Mouse (Mus musculus): ENCODE data around the gene Ppa1. TPM values are rescaled to one million over a fixed set of nuclear protein-coding genes. Genes with fewer than 3 reads are reported as not detected.
A peak's percentile ranks its signal among the peaks of the same experiment; 100 is the strongest.
"Not testable (repeated sequence)": the region's sequence is repeated elsewhere in the genome, so short reads cannot be mapped to it uniquely, and the experiment has no call there.

Ppa1 gene
- total RNA-seq (2015; ENCODE audit: low replicate concordance) (13.8 and 15.1 TPM in 2 replicates), total RNA-seq (2017; ENCODE audit: low replicate concordance) (7.0 and 17.5 TPM in 2 replicates)

DNA sequence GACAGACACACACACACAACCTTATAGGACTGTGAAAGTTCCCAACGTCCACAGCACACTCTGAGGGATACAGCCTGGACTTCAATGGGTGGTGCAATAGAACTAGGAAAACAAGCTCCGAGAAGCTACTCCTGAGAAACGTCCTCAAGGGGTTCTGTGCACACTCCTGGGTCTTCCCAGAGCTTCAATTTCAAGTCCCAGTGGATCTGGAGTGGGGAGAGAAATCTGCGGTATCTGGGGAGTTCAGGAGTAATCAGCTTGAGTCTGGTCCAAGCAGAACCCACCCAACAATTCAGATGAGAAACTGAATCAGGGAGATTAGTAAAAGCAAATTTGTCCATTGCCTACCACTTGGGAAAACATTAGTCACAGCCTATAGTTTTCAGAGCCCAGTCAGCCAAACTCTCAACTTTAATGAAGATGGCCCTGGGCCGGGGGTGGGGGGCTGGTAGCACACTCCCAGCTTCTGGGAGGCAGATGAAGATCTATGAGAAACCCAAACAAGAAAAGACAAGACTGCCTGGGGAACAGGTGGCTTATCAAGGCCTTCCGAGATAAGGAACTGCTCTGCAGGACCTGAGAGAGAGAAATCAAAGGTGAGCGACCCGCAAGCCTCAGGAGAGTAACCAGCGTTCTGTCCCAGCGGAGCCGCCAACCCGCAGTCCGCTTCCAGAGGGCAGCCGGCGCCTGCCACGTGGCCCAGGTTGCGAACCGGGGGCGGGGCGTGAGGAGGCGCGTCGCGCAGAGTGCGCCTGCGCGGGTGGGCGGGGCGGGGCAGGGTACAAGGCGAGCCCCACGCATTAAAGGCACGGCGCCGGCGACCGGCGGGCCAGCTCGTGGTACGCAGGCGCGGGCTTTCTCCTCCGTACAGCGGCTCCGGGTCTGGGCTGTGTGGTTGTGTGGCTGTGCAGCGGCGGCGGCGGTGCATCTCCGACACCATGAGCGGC is at the start of gene Ppa1:
TSS of gene Ppa1 (plus strand) at position 763 of the 947 bp plus-strand sequence.
- peak; percentile 90 for ATAC-seq (replicated peaks; ENCODE audit: low FRiP score, poor library complexity, severe bottlenecking)

DNA sequence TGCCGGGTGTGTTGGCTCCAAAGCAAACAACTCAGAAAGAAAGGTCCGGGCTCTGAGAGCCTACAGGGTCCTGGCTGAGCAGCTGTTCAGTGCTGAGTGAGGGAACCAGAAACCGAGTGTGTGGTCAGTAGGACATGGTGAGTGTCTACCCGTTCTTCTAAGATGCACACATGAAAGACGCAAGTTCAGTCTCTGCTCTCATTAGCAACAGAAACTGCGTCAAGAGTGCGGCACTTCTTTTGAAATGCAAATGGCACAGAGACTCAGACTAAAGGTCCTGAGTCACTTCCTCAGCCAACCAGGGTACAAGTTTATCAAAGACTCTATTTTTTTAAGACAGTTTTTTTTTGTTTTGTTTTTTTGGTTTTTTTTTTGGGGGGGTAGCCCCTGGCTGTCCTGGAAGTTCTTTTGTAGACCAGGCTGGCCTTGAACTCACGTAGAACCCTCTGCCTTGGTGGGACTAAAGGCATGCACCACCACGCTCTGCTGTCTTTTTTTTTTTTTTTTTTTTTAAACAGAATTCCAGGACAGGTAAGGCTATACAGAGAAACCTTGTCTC is 48.7 kb upstream of the Ppa1 start:
- ATAC-seq (replicated peaks; ENCODE audit: low FRiP score, poor library complexity, severe bottlenecking), result no peak

DNA sequence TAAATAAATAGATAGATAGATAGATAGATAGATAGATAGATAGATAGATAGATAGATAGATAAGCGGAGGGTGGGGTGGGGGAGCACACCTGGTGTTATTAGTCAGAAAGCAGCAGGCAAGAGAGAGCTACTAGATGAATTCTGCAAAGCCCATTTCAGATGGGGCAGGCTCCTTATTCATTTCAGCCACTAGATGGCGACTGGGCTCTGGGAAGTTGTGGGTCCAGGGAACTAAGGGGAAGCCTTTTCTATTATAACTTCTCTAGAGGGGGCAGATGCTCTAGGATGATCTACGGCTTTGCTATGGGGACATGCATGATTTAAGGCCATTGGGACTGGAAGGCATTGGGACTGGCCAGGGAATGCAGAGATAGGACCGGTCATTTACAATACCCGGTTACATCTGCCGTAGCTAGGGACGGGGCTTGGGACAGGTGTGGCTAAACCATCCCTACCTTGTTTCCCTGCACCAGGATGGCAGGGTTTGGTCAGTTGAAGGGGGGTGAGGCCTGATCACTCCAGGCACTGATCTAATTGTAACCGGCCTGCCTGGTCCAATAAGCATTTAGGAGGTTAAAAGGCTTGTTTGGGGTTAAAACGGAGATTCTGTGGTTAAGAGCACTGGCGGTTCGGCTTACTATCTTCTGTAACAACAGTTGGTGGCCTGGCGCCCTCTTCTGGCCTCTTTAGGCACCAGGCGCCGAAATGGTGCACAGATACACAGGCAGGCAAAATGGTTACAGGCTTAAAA is 45.9 kb upstream of the Ppa1 start:
- ATAC-seq (replicated peaks; ENCODE audit: low FRiP score, poor library complexity, severe bottlenecking), result peak; percentile 75

DNA sequence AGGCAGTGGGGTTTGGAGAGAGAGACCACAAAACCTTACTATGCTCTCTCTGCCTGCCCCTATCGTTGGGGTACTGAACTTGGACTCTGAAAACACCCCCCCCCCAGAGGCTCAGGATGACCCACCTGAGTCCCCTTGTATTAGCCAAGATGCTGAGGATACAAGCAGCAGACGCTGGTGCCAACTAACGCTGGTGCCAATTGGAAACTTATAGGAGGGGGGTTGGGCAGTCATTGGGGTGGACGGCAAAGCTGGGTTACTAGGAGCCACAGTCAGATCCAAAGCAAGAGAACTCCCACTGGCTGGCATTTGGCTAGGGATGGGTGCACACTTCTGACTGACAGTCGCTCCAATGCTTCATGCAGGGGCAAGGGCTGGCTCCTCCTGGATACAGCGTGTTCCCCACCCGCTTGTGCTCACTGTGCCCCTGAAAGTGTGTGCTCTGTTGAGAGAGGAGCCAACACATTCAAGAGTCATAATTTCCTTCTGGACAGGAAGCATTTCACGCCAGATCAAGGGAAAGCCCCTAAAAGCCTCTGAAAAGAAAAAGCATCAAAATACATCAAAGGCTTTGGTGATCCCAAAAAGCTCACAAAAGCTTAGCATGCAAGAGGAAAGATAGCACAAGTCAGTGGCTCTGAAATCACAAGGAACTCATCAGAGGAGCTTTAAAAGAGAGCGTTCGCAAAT is 43.8 kb upstream of the Ppa1 start:
- no peak for ATAC-seq (replicated peaks; ENCODE audit: low FRiP score, poor library complexity, severe bottlenecking)

DNA sequence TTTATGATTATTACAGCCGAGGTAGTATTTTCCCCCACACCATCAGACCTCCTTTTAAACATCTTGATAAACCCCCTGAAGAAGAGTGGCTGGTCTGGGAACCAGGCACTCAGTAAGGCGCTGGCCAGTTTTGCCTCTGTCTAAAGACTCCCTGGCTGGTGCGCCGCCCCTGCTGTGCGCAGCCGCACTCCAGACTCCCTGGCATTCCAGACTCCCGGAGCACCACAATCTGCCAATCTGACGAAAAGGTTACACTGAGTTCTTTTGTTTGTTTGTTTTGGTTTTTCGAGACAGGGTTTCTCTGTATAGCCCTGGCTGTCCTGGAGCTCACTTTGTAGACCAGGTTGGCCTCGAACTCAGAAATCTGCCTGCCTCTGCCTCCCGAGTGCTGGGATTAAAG is 43.0 kb upstream of the Ppa1 start:
- not testable (repeated sequence) for ATAC-seq (replicated peaks; ENCODE audit: low FRiP score, poor library complexity, severe bottlenecking)

DNA sequence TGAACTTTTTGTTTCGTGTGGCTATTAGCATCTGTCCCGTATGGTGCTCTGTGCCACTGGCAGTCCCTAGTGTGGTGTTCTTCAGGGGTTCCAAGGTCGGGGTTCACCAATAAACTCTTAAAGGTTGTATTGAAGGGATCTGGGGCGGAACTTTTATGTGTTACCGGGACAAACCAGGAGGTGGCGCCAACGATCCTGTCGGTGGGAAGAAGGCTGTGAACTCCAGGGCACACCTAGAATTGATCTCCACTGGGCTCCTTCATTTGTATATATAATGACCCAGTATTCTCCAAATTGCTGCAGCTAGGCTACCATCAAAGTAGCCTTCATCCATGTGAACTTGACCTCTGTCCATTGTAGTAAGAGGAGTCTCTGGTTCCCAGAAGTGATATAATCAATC is 42.5 kb upstream of the Ppa1 start:
- peak; percentile 60 for ATAC-seq (replicated peaks; ENCODE audit: low FRiP score, poor library complexity, severe bottlenecking)

DNA sequence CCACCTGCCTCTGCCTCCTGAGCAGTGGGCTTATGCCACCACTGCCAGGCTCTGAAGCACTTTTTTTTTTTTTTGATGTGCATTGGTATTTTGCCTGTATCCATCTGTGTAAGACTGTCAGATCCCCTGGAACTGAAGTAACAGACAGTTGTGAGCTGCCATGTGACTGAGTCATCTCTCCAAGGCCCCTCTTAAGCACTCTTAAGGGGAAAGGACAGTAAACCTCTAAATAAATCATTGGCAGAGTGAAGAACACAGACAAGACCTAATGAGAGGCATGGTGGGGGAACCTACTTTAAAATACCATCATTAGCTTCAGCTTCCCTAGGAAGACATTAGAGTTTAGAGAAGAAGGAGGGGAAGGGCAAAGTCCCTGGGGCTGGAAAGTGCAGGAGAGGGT is 40.1 kb upstream of the Ppa1 start:
- no peak for ATAC-seq (replicated peaks; ENCODE audit: low FRiP score, poor library complexity, severe bottlenecking)

DNA sequence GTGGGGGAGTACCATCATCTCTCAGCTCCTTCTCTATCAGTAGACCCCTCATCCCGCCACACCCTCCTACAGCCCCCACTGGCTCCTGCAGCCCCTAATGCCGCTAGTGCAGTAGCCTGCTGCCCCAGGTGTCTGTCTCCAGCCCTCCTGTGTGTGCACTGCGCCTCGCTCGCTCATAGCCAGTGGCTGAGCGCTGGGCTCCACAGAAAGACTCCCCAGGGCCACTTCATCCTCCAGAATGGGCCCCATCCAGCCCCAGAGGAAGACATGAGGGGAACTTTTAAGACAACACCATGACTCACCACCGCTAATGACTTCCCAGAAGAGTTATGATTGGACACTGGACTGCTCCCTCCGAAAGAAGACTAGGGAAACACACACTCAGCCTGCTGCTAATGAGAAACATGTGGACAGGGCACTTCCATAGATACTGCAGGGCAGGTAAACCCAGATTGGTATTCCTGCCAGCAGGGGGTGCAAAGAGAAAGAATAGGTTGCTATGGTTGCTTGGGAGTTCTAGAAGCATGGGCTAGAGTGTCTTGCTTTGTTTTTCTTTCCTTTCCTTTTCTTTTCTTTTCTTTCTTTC is 37.6 kb upstream of the Ppa1 start:
- no peak for ATAC-seq (replicated peaks; ENCODE audit: low FRiP score, poor library complexity, severe bottlenecking)

DNA sequence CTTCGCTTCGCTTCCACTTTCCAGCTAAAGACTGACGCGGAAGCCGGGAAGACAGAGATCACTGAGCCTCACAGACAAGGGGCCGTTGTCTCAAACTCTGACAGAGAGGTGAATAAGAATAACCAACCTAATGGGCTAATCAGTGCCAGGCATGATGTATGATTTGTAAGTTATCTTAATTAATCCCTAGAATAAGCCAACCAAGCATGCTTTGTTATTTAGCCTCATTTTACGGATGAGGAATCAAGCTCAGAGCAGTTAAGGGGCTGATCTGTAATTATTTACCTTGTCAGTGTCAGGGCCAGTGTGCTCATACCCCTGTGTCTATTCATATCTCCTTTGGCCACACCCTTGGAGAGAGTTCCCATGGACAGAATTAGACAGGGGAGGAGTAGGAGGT is 34.0 kb upstream of the Ppa1 start:
- ATAC-seq (replicated peaks; ENCODE audit: low FRiP score, poor library complexity, severe bottlenecking), result no peak

DNA sequence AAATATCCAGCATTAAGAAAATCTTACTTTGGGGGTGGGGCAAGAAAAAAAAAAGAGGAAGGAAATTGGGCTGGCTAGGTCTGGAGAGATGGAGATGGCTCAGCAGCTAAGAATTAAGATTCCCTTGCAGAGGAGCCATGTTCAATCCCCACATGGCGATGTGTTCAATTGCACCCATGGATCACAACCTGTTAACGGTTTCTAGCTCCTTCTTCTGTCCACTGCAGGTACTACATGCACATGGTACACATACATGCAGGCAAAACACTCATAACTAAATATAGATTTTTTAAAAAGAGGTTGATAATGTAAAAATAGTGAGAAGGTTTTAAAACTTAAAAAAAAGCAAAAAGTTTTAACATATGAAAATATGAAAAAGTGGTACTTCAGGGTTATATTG is 29.8 kb upstream of the Ppa1 start:
- no peak for ATAC-seq (replicated peaks; ENCODE audit: low FRiP score, poor library complexity, severe bottlenecking)

DNA sequence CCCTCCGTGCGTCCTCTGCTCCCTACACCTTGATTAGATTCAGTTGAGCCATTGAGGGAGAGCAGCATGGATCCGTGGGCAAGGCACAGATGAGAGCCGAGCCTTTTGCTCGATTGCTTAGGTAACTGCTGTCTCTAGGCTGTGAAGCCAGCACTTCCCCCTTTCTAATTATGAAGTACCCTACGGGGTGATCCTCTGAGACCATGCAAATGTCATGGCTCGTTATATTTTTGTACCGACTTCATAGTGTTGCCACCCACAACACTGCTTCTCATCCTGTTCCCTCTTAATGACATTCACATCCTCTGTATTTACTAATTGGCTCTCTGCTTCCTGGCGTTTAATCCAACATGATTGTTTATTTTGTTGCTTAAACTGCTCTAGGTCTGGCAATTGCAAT is 26.7 kb upstream of the Ppa1 start:
- no peak for ATAC-seq (replicated peaks; ENCODE audit: low FRiP score, poor library complexity, severe bottlenecking)

DNA sequence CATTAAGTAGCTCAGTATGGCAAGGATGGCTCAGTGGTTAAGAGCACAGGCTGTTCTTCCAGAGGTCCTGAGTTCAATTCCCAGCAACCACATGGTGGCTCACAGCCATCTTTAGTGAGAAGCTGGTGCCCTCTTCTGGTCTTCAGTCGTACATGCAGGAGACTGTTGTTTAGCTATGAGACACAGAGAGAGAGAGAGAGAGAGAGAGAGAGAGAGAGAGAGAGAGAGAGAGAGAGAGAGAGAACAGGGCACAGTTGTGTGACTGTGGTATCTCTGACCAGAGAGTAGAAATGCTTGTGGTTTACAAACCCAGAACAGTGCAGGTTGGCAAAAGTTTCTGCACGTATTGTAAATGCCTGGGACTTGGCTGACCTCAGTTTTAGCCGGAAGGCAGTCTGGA is 24.5 kb upstream of the Ppa1 start:
- ATAC-seq (replicated peaks; ENCODE audit: low FRiP score, poor library complexity, severe bottlenecking), result not testable (repeated sequence)

DNA sequence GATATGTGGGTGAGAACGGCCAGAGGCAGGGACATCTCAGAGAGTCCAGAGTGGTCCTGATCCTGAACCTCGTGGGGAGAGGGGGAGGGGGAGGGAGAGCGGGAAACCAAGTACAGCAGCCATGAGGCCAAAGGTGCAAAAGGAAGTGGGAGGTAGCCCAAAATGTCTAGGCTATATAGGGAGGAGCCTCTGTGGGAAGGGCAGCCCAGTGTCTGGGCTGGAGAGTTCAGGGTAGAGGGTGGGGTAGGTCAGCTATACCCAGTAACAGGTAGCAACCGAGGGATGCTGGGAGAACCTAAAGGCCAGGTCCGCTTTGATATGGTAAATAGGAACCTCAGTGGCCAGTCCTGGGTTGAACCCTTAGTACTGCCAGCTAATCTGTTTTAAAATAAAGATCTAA is 23.6 kb upstream of the Ppa1 start:
- ATAC-seq (replicated peaks; ENCODE audit: low FRiP score, poor library complexity, severe bottlenecking), result no peak

DNA sequence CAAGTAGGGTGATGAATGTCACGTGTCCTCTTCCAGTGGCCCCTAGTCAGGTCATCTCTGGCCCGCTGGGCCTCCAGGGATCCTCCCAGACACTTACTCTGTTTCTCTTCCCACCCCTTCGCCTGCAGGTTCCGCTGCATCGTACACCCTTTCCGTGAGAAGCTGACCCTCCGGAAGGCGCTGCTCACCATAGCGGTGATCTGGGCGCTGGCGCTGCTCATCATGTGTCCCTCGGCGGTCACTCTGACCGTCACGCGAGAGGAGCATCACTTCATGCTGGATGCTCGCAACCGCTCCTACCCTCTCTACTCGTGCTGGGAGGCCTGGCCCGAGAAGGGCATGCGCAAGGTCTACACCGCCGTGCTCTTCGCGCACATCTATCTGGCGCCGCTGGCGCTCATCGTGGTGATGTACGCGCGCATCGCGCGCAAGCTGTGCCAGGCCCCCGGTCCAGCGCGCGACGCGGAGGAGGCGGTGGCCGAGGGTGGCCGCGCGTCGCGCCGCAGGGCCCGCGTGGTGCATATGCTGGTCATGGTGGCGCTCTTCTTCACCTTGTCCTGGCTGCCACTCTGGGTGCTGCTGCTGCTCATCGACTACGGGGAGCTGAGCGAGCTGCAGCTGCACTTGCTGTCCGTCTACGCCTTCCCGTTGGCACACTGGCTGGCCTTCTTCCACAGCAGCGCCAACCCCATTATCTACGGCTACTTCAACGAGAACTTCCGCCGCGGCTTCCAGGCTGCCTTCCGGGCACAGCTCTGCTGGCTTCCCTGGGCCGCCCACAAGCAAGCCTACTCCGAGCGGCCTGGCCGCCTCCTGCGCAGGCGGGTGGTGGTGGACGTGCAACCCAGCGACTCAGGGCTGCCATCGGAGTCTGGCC is 22.7 kb upstream of the Ppa1 start:
- no peak for ATAC-seq (replicated peaks; ENCODE audit: low FRiP score, poor library complexity, severe bottlenecking)

DNA sequence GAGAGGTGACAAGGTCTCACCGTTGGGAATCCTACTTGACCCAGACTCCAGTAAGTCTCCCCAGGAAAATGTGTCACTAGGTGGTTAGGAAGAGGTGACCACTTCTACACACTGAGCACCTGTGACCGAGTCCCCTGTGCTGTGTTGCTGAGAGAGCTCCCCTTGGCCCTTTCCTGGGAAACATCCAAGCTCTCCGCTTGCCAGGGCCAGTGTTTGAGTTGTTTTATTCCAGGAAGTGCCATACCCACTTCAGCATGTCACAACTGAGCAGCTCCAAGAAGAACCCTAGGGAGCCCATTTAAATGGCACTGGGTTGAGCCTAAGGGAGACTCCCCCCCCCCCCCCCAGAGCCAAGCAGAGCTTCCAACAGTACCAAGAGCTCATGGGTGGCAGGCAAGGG is 21.8 kb upstream of the Ppa1 start:
- no peak for ATAC-seq (replicated peaks; ENCODE audit: low FRiP score, poor library complexity, severe bottlenecking)

DNA sequence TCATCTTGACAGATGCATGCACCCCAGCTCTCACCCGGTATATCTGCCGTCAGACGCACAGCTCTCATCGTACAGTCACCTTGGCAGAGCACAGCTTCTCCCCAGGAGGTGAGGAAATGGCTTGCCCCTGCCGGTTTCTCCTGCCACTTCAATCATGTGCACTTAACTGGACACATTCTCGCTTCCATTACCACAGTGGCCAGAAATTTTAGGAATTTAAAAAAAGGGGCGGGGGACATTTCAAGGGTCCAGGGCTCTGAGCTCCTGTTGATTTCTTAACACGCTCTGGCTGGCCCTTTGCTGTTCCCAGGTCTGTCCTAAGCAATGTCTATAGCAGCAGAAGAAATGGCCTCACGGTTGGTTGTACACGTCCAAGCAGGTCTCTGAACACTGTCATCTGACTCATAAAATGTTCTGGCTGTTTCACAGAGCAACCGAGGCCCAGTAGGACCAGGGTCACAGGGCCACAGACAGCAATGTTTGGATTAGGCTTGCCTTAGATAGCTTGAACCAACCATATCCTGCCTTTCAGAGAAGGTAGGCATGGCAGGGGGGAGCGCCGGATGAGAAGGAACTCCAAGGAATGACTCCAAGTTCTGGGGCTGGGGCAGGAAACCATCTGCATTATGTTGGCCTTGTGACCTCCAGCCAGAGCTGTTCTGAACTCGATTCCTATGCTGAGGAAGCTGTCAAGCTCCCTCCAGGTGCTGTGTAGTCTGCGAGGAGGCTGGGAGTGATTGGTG is 21.0 kb upstream of the Ppa1 start:
- no peak for ATAC-seq (replicated peaks; ENCODE audit: low FRiP score, poor library complexity, severe bottlenecking)

DNA sequence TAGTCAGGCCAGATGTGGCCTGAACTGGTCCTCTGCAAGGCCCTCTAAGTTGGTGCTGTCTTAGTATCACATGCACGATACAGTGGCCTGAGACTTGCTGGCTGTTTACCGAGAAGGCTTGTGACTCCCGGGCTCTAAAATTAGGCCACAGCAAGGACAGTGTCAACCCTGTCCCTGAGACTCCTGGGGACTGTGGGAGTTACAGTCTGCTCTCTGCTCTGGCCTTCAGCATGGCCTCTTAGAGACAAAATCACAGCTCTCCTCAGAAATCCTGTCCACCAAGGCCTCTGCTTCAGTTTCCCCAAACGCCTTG is 20.5 kb upstream of the Ppa1 start:
- ATAC-seq (replicated peaks; ENCODE audit: low FRiP score, poor library complexity, severe bottlenecking), result no peak

DNA sequence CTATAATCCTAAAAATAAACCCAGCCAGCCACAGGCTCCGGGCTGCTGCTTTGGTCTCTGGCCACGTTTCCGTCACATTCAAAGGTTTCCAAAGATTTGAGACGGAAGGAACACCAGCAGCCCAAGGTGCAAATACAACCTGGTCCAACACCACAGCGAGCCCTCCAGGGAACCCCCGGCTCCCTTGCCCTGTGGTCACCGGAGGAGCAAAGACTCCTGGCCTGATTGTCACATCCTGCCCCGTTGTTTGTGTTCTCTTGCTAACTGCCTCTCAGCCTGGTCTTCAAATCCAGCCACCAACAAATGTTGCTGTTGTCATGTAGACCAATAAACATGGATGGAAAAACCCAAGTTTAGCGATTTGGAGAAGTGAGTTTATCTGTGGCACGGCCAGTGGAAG is 15.9 kb upstream of the Ppa1 start:
- ATAC-seq (replicated peaks; ENCODE audit: low FRiP score, poor library complexity, severe bottlenecking), result no peak

Data from erythroid progenitor cell, adult 5-6 weeks (primary cell).